Mouse (Mus musculus): ENCODE data around the gene Olfr1293-ps. TPM values are rescaled to one million over a fixed set of nuclear protein-coding genes. Genes with fewer than 3 reads are reported as not detected.

The Olfr1293-ps gene
- polyA plus RNA-seq (2014; fragmentation: Illumina TruSeq; extraction: RNeasy Lipid Tissue Mini Kit (QIAGEN cat#74804); ENCODE audit: low read depth, low replicate concordance), result not detected

GRCm38 (mm10) chr2:111524903-111525302 is at the start of gene Olfr1293-ps:
Olfr1293-ps (plus strand) TSS chr2:111525203.

GRCm38 (mm10) chr2:111480519-111480918 is 44.5 kb upstream of the Olfr1293-ps start, which contains the start of gene Olfr1289:
Olfr1289 (plus strand) TSS chr2:111480819.

DNA sequence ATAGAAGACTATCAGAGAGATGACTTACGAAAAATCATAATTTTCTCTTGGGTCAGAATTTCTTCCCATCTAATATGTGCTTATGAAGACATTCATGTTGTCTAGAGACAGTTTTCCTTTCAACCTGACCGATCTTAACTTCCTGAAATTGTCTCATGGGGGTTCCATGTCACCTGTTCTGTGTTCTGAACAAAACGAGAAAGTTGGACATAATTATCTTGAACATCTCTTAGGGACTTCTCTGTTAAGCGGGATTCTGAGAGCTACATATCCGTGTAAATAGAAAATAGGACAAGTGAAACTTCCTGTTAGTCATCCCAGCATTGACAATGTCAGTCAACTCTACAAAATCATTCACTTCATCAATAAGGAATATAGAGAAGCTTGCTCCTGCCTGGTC is 31.3 kb upstream of the Olfr1293-ps start, which contains the start of gene Olfr1290:
Gene Olfr1290, minus strand, starts transcription at position 101 of the 400 bp plus-strand sequence.

DNA sequence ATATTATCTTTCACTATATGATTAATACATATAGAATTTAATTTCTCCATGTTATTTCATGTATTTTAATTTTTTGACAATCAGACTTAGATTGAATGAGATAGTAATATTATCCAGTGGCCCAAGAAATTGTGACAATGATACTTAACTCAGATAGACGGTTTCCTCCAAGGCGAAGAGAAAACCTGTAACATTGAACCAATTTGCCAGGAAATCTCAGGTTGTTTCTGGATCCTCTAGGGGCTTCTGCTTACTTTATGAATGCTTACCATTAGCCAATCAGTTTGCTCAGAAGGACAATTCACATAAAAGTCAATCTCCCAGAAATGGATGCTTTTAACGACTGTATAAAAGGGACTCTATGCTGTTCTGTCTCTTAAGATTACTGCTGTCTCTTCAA is 28.1 kb upstream of the Olfr1293-ps start, which contains the start of gene Olfr1291-ps1:
Gene Olfr1291-ps1, plus strand, starts transcription at position 301 of the 400 bp plus-strand sequence.

GRCm38 (mm10) chr2:111540191-111540590 is 15.2 kb downstream of the Olfr1293-ps start, which contains the start of gene Olfr1294:
Olfr1294 (minus strand) TSS chr2:111540291.

DNA sequence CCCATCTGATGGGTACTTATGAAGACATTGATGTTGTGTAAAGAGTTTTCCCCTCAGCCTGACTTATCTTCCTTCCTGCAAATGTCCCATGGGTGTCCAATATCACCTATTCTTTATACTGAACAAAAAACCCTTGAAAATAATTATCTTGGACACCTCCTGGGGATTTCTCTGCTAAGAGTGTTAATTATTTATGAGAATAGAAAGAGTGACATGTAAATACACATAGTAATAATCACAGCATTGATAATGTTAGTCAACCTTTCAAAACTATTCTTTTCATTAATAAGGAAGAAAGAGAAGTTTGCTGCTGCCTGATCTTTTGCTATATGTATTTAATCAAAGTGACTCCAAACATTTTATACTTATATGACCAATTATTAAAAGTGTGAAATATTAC is 44.6 kb downstream of the Olfr1293-ps start, which contains the start of gene Olfr1295:
Gene Olfr1295, minus strand, starts transcription at position 101 of the 400 bp plus-strand sequence.

Other genes starting within 250 kb of the Olfr1293-ps start
- gene Olfr1278, start 235.1 kb upstream of the Olfr1293-ps start, polyA plus RNA-seq (2014; fragmentation: Illumina TruSeq; extraction: RNeasy Lipid Tissue Mini Kit (QIAGEN cat#74804); ENCODE audit: low read depth, low replicate concordance), result not detected
- gene Olfr1279, start 224.6 kb upstream of the Olfr1293-ps start, polyA plus RNA-seq (2014; fragmentation: Illumina TruSeq; extraction: RNeasy Lipid Tissue Mini Kit (QIAGEN cat#74804); ENCODE audit: low read depth, low replicate concordance), result not detected
- gene Olfr1280, start 211.2 kb upstream of the Olfr1293-ps start, polyA plus RNA-seq (2014; fragmentation: Illumina TruSeq; extraction: RNeasy Lipid Tissue Mini Kit (QIAGEN cat#74804); ENCODE audit: low read depth, low replicate concordance), result not detected
- not detected for gene Olfr1281, start 198.7 kb upstream of the Olfr1293-ps start, polyA plus RNA-seq (2014; fragmentation: Illumina TruSeq; extraction: RNeasy Lipid Tissue Mini Kit (QIAGEN cat#74804); ENCODE audit: low read depth, low replicate concordance)
- gene Olfr1282, start 189.1 kb upstream of the Olfr1293-ps start, polyA plus RNA-seq (2014; fragmentation: Illumina TruSeq; extraction: RNeasy Lipid Tissue Mini Kit (QIAGEN cat#74804); ENCODE audit: low read depth, low replicate concordance), result not detected
- gene Olfr1283, start 158.4 kb upstream of the Olfr1293-ps start, polyA plus RNA-seq (2014; fragmentation: Illumina TruSeq; extraction: RNeasy Lipid Tissue Mini Kit (QIAGEN cat#74804); ENCODE audit: low read depth, low replicate concordance), result not detected
- gene Olfr1284, start 149.7 kb upstream of the Olfr1293-ps start, polyA plus RNA-seq (2014; fragmentation: Illumina TruSeq; extraction: RNeasy Lipid Tissue Mini Kit (QIAGEN cat#74804); ENCODE audit: low read depth, low replicate concordance), result not detected
- not detected for gene Olfr1286, start 102.1 kb upstream of the Olfr1293-ps start, polyA plus RNA-seq (2014; fragmentation: Illumina TruSeq; extraction: RNeasy Lipid Tissue Mini Kit (QIAGEN cat#74804); ENCODE audit: low read depth, low replicate concordance)
- not detected for gene Olfr1287, start 76.1 kb upstream of the Olfr1293-ps start, polyA plus RNA-seq (2014; fragmentation: Illumina TruSeq; extraction: RNeasy Lipid Tissue Mini Kit (QIAGEN cat#74804); ENCODE audit: low read depth, low replicate concordance)
- gene Olfr1288, start 51.1 kb upstream of the Olfr1293-ps start, polyA plus RNA-seq (2014; fragmentation: Illumina TruSeq; extraction: RNeasy Lipid Tissue Mini Kit (QIAGEN cat#74804); ENCODE audit: low read depth, low replicate concordance), result not detected
- gene Olfr1289, start 44.4 kb upstream of the Olfr1293-ps start, polyA plus RNA-seq (2014; fragmentation: Illumina TruSeq; extraction: RNeasy Lipid Tissue Mini Kit (QIAGEN cat#74804); ENCODE audit: low read depth, low replicate concordance), result not detected
- not detected for gene Olfr1290, start 31.4 kb upstream of the Olfr1293-ps start, polyA plus RNA-seq (2014; fragmentation: Illumina TruSeq; extraction: RNeasy Lipid Tissue Mini Kit (QIAGEN cat#74804); ENCODE audit: low read depth, low replicate concordance)
- gene Olfr1291-ps1, start 28.0 kb upstream of the Olfr1293-ps start, polyA plus RNA-seq (2014; fragmentation: Illumina TruSeq; extraction: RNeasy Lipid Tissue Mini Kit (QIAGEN cat#74804); ENCODE audit: low read depth, low replicate concordance), result not detected
- gene Olfr1294, start 15.1 kb downstream of the Olfr1293-ps start, polyA plus RNA-seq (2014; fragmentation: Illumina TruSeq; extraction: RNeasy Lipid Tissue Mini Kit (QIAGEN cat#74804); ENCODE audit: low read depth, low replicate concordance), result not detected
- not detected for gene Olfr1295, start 44.5 kb downstream of the Olfr1293-ps start, polyA plus RNA-seq (2014; fragmentation: Illumina TruSeq; extraction: RNeasy Lipid Tissue Mini Kit (QIAGEN cat#74804); ENCODE audit: low read depth, low replicate concordance)
- gene Olfr1297, start 101.3 kb downstream of the Olfr1293-ps start, polyA plus RNA-seq (2014; fragmentation: Illumina TruSeq; extraction: RNeasy Lipid Tissue Mini Kit (QIAGEN cat#74804); ENCODE audit: low read depth, low replicate concordance), result not detected
- not detected for gene Olfr1298, start 124.0 kb downstream of the Olfr1293-ps start, polyA plus RNA-seq (2014; fragmentation: Illumina TruSeq; extraction: RNeasy Lipid Tissue Mini Kit (QIAGEN cat#74804); ENCODE audit: low read depth, low replicate concordance)
- not detected for gene Olfr1299, start 136.2 kb downstream of the Olfr1293-ps start, polyA plus RNA-seq (2014; fragmentation: Illumina TruSeq; extraction: RNeasy Lipid Tissue Mini Kit (QIAGEN cat#74804); ENCODE audit: low read depth, low replicate concordance)
- gene Olfr1301, start 225.8 kb downstream of the Olfr1293-ps start, polyA plus RNA-seq (2014; fragmentation: Illumina TruSeq; extraction: RNeasy Lipid Tissue Mini Kit (QIAGEN cat#74804); ENCODE audit: low read depth, low replicate concordance), result not detected

Measured in adipose tissue, adult 10 weeks (tissue).